Mouse (Mus musculus) cerebellum, adult 2 months (tissue): ENCODE data around the gene Notch3.

Source experiments
- CTCF ChIP-seq: fragments of 200-500 bp; IDR thresholded peaks from 2 replicates; pipeline ENCODE4 v1.5.1; 2011; ENCODE audit warnings: low read depth, mild to moderate bottlenecking, control low read depth, low read length, moderate library complexity, borderline replicate concordance; ENCODE audit not compliant: insufficient read depth
- POLR2A ChIP-seq: fragments of 200-500 bp; IDR thresholded peaks from 2 replicates; pipeline ENCODE4 v1.6.1; 2011; ENCODE audit warnings: low read length, control low read depth, borderline replicate concordance; ENCODE audit not compliant: insufficient read depth

- TF ChIP-seq POLR2A, result no peak
- no peak for TF ChIP-seq CTCF
Measured at GRCm38 (mm10) chr17:32173166-32173565, 6.5 kb upstream of the Notch3 start.
